Mouse (Mus musculus) embryo, embryonic 11.5 days (tissue): ENCODE data around the gene Tusc2.

Experiments
- DNase-seq: peaks from one replicate; pipeline ENCODE4 v3.0.0-alpha.2; 2012; ENCODE audit warnings: low read depth, low spot score

Tusc2 gene

DNA sequence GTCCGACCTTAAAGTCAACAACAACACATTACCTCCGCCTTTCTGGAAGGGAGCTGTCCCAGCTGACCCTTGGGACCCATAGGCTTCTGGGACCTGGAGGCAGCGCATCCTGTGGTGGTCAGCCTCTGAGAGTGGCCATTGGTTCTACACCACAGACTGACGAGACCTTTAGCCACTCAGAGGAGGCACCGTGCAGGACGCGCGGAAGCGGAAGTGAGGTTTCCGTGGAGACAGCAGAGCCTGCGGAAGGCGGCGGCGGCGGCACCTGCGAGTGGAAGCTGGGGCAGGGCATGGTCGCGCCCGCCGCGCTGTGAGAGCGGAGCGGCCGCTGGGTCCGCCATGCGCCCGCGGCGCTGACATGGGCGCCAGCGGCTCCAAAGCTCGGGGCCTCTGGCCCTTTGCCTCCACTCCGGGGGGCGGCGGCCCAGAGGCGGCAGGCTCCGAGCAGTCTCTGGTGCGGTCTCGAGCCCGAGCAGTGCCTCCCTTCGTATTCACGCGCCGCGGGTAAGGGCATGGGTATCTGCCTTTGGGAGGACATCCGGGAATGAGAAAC is at the start of gene Tusc2:
TSS of gene Tusc2 (plus strand) at position 227 of the 553 bp plus-strand sequence.
- peak; percentile 88 for DNase-seq

DNA sequence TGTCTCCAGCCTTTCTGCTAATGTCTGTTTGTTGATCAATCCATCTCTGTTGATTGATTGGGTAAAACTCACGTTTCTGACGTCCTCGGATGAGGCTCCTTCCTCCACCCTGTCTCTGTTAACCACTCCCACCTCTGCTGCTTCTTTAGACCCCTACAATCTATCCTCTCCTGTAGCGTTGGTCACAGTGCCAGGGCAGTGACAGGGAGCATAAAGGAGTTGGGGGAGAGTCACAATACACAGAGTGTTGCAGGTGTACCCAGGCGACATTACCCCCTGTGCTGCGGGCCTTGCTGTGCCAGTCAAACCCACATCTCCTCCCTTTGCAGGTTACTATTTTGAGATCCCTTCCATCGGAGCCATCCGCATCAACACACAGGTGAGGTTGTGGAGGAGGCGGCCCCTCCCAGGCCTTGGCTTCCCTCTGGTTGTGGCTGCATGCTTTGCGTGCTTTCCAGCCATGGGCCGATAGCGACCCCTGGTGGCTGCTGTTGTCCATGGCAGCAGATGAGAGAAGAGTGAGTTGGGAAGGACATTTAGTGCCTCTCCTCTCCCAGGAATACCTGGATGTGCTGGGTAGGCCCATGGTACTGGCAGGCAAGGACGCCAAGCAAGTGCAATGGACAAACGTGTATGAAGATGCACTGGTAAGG is 48.6 kb upstream of the Tusc2 start:
- peak; percentile 68 for DNase-seq

DNA sequence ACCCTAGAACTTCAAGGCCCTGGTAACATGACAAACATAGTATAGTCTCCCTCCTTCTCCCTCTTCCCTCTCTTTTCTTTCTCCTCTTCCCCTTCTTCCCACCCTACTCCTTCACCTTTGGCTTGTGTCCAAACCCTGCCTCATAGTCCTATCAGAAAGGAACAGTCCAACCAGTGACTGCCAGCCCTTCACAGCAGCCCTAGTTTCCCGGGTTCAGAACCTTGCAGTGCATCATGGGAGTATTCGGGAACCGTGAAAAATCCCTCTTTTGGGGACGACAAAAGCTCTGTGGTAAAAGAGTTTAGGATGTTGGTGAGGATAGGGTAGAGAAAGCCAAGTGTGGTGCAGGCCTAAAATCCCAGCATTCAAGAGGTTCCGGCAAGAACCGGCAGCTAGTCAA is 42.7 kb upstream of the Tusc2 start:
- DNase-seq: no peak

DNA sequence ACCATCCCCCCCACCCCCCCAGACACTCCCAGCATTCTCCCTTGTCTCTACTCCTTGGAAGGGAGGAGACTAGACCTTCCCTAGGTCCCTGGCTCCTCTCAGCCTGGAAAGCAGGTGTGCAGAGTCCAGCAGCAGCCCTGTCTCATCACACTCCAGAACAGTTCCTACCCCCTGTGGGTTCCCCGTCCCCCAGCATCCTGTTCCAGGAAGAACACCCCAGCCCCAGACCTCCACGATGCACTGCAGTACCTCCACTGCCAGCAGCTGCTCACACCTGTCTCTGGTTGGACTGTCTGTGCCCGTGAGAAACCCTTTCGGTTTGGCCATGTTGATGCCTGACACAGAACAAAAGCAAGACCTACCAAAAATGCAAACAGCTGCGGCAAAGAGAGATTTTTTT is 41.9 kb upstream of the Tusc2 start:
- no peak for DNase-seq

DNA sequence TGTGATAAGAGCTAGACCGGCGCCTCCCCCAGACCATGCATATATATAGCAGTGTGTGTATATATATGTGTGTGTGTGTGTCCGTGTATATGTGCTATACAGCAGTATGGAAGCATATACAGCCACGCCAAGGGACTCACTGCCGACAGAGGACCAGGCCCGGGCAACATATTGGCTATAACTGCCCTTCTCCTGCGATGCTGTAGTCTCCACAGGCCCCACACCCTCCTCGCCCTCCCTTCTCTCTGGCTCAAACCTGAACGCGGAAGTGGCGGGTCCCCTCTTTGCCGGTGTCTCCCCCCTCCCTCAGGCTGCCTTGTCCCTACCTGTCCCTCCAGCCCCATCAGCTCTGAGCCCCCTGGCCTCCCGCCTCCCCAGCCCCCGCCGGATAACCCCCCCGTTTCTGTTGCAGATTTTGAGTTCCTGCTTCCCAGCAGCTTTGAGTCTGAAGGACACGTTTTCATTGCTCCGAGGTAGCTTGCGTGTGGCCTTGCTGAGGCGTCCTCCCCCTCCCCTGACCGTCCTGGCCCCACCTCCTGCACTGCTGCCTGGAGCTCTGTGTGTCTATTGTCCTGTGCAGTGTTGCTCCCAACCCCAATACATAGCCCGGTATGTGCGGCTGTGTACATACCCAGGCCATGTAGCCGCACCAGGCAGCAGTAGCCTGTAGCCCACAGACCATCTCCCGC is 41.2 kb upstream of the Tusc2 start:
- no peak for DNase-seq

DNA sequence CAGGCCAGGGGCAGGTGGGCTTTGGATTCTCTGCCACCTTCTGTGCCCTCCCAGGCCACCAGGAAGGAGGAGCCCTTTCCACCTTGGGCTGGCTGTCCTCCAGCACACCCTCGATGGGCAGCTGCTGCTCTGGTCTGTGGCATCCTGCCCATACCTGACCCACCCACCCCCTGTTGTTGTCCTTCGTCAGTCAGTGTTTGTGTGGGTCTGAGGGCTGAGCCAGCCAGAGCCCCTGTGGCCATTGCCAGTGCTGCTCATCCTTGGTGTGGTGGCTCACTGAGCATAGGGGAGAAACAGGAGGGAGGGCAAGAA is 40.7 kb upstream of the Tusc2 start:
- no peak for DNase-seq

DNA sequence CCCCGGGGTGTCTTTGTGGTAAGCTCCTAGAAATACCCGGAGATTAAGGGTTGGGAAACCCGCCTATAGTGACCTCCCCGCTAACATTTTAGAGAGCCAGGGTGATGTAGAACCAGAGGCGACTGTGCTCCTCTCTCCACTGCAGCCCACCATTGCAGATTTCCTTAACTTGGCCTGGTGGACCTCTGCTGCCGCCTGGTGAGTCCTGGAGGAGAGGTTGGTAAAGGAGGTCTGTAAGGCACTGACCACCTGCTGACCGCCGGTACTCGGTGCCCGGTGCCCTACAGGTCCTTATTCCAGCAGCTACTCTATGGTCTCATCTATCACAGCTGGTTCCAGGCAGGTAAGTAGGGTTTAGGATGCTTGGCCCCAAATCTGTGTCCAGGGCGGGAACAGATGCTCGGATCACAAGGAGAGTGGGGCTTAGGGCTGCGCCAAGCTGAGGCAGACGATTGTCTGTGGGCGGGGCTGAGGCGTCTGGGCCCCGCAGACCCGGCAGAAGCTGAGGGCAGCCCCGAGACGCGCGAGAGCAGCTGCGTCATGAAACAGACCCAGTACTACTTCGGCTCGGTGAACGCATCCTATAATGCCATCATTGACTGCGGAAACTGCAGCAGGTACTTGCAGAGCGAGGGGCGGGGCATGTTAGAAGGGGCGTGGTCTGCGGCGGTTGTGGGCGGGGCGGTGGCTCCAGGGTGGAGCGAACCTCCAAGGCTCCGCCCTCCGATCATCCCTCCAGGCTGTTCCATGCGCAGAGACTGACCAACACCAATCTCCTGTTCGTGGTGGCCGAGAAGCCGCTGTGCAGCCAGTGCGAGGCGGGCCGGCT is 36.6 kb upstream of the Tusc2 start:
- peak; percentile 68 for DNase-seq

DNA sequence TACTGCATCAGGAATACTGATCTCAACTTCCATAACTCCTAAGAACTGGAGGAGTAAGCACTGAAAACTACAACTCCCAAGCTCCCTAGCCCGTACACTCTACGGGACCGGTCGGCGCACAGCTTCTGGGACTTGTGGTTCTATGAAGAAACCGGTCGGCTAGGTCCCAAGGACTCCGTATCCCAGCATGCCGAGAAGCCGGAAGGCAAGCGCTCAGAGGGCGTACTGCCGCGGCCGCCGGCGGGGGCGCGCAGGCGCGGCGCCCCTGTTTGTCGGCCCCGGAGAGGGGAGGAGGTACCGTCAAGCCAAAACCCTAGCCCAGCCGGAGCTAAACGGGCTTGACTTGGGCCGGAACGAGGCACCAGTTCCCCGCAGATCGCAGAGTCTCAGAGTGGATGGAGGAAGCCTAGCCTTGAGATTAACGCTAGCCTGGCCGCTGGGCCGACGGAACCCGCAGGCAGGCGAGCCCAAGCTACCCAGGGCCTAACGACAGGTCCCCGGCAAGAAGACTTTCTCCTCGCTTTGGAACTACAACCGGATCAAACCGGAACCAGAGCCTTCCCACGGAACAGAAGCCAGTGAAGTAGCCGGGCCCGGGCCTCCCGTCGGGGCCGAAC is 29.2 kb upstream of the Tusc2 start, which contains the start of gene Tmem115:
TSS of gene Tmem115 (plus strand) at position 155 of the 617 bp plus-strand sequence.
- peak; percentile 91 for DNase-seq

DNA sequence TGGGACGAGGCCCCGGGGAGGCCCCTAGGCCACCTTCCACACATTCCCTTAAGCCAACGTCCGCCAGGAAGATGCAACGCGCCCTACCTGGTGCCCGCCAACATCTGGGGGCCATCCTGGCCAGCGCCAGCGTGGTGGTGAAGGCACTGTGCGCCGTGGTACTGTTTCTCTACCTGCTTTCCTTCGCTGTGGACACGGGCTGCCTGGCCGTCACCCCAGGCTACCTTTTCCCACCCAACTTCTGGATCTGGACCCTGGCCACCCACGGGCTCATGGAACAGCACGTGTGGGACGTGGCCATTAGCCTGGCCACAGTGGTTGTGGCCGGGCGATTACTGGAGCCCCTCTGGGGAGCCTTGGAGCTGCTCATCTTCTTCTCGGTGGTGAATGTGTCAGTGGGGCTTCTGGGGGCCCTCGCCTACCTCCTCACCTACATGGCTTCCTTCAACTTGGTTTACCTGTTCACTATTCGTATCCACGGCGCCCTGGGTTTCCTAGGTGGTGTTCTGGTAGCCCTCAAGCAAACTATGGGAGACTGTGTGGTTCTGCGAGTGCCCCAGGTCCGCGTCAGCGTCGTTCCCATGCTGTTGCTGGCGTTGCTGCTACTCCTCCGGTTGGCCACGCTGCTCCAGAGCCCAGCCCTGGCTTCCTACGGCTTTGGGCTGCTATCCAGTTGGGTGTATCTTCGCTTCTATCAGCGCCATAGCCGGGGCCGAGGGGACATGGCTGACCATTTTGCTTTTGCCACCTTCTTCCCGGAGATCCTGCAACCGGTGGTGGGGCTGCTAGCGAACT is 28.4 kb upstream of the Tusc2 start:
- DNase-seq: no peak

DNA sequence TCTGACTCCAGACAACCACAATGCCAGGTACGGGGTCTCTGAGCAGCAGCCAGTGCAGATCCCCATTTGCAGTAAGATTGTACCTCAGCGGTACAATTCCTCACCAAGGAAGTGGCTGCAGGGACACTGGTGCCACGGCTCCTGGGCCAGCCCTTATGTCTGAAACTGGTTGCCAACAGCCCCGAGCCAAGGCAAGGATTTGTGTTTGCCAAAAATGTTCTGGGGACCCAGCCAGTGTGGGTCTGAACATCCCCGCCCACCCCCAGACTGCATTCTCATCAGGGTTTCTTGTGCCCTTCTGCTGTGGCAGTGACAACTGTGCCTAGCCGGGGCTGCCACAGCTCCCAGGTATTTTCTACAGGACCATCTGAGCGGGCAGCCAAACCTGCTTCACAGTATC is 24.8 kb upstream of the Tusc2 start:
- no peak for DNase-seq

DNA sequence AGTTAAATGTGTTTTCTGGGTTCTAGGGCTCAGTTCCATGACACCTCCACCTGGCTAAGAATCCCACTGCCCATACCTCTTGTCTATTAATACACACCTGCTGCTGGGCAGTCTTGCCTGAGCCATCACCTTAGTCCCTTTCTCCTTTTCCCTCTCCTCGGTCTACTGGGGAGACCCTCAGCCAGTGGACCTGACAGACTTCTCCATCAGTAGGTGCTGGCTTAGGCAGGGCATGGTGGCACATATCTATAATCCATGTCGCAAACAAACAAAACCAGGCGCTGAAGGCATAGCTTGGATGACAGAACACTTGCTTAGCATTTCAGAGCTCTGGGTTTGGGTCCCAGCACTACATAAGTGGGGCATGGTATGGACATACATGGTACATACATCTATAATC is 24.3 kb upstream of the Tusc2 start:
- DNase-seq: no peak

DNA sequence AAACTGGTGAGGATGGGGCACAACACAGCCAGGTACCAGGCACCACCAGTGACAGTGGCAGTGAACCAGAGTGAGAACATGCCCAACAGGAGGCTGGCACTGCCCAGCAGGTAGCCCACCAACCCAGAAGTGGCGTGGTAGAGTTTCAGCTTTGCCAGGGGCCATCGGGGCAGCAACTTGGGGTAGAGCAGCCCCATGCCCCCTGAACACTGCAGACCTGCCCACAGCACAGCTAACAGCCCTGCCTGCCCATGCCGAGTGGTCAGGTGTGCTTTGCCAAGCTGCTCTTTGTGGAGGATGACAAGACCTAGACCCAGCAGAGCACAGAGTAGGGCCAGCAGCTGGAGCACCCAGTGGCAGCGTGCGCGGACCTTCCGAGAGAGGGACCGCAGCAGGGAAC is 23.1 kb upstream of the Tusc2 start:
- no peak for DNase-seq

DNA sequence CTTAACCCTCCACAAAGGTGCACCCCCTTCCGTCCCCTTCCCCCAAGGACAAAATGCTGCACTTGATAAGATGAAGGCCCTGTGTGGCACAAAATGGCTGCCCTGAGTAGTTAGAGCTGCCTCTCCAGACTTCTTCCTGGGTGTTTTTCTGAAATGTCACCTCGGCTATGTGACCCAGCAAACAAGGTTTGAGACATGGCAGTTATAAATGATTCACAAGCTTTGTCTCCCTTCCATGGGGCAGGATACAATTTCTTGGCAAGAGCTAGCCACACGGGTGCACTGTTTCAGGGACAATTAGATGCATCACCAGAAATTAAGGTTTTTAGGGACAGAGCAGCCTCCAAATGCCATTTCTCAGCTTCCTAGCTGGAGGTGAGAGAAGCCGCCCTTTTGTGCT is 22.6 kb upstream of the Tusc2 start:
- no peak for DNase-seq

DNA sequence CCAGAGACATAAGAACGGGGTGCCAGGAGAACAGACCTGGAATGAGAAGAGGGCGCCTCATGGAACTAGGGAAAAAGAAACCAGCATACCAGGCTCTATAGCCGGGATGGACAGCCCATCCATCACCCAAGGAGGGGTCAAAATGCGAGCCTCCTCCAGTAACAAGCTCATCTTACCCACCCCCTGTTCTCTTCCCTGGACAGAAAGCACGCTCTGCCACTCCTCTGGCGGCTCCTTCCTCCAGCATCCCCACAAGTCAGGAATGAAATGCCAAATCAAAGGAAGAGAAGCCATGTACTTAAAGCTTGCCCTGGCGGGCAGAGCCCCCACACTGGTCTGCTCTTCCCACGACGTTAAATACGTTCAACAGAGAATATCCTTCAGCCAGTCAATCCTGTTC is 22.1 kb upstream of the Tusc2 start:
- DNase-seq: no peak

DNA sequence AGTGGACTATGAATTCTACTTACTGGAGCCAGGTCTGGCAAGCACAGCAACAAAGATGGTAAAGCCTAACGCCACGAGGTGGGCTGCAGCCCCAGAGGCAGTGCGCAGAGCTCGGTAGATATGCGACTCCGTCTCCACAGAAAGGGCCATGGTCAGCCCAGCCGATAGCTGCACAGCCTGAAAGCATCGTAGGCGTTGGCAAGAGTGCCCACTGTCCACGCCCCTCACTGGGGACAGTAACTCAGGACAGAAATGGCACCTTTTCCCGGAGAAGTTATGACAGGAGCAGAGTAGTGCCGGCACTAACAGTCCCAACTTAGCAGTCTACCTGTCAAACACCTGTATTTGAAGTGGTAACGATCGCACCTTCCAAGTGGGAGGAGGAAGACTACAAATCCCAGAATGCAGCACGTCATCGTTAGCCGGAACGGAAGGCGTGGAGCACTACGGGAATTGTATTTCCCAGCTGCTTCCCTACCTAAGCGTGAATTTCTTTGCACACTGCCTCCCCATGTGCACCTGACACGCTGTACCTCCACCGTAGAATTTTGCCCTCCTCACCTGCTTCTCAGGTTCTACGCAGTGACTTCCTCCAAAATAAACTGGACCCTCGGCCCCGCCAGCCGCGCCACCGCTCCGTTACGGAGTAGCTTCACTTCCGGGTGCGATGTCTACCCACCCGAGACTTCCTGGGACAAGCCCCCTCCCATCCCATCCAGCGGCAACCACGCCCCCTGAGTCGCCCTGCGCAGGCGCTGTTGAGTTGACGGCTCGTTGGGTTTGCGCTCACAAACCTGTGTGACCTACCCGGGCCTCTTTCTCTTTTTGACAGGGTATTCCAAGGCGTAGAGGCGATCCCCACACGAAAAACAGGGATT is 21.3 kb upstream of the Tusc2 start, which contains the start of the genes Cyb561d2 and Nprl2:
TSS of gene Cyb561d2 (minus strand) at position 720 of the 878 bp plus-strand sequence.
TSS of gene Nprl2 (plus strand) at position 753 of the 878 bp plus-strand sequence.
- peak; percentile 89 for DNase-seq

DNA sequence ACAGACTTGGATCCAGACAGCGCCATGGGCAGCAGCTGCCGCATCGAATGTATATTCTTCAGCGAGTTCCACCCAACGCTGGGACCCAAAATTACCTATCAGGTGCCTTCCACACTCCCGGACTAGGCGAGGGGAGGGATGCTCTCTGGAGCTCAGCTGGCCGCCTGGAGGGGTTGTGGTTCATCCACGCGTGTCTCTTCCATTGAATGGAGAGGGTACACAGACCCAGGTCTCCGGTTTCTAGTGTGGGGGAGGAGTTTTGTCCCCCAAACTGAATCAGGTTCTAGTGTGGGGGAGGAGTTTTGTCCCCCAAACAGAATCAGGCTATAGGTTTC is 20.7 kb upstream of the Tusc2 start:
- DNase-seq: no peak

DNA sequence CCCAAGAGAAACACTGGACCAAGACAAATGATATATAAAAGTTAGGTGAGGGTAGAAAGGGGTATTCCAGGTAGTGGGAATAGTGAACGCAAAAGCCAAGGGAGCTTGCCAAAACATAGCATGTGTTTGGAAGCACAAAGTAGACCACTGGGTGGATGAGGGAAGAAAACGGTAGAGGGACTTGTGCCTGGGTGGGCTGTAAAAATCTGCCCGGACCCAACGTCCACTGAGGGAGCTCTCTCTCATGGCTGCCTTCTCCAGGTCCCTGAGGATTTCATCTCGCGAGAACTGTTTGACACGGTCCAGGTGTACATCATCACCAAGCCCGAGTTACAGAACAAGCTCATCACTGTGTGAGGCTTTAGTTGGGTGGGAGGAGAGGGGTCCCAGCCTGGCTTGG is 20.3 kb upstream of the Tusc2 start:
- no peak for DNase-seq

DNA sequence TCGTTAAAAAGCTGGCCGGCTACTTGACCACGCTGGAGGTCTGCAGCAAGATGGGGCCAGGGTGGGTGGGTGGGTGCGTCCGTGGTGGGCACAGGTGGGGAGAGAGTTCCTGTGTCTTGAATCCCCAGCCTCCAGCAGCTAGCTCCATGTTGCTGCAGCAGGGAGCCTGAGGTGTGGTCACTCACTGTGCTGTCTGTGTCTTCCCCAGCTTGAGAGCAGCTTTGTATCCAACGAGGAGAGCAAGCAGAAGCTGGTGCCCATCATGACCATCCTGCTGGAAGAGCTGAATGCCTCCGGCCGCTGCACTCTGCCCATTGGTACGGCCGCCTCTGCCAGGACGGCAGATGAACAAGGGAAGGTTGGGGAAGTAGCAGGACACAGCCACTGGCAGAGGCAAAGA is 19.8 kb upstream of the Tusc2 start:
- no peak for DNase-seq

DNA sequence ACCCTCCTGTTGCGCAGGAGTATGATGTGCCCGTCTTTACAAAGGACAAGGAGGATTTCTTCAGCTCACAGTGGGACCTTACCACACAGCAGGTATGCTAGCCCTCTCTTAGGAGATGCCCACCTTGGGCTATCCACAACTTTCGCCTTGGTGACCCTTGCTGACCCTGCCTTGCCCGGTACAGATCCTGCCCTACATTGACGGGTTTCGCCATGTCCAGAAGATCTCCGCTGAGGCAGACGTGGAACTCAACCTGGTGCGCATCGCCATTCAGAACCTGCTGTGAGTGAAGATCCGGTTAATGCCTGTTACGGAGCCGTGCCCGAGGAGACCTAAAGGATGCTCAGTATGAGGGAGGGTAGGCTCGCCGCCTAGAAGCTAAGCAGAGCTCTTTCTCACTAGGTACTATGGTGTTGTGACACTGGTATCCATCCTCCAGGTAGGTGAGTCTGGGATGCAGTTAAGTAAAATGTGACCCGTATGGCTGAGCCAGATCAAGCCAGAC is 18.8 kb upstream of the Tusc2 start:
- no peak for DNase-seq

DNA sequence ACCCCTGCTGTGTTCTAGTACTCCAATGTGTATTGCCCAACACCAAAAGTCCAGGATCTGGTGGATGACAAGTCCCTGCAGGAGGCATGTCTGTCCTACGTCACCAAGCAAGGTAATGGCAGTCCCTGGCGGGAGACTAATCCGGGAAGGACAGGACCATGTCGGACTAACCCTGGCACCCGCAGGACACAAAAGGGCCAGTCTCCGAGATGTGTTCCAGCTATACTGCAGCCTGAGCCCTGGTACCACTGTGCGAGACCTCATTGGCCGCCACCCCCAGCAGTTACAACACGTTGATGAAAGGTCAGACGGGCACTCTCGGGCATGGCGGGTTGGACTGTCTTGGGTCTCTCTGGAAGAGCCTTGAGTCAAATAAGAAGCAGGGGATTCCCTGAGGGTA is 18.3 kb upstream of the Tusc2 start:
- DNase-seq: no peak
